Mouse (Mus musculus): ENCODE results near the gene Gm8011.
"Not testable (repeated sequence)": the region's sequence is repeated elsewhere in the genome, so short reads cannot be mapped to it uniquely, and the experiment has no call there.

Gm8011 gene

GRCm38 (mm10) chr14:42463581-42463980 is at the start of gene Gm8011:
Gm8011 (plus strand) TSS chr14:42463881.
- DNase-seq (ENCODE audit: low spot score) = not testable (repeated sequence)

- DNase-seq (ENCODE audit: low spot score) = not testable (repeated sequence)
These were observed 24.1 kb upstream of the Gm8011 start, which contains the start of gene Gm8005 for GRCm38 (mm10) chr14:42439573-42439972. Gm8005 (minus strand) TSS chr14:42439673.

DNA sequence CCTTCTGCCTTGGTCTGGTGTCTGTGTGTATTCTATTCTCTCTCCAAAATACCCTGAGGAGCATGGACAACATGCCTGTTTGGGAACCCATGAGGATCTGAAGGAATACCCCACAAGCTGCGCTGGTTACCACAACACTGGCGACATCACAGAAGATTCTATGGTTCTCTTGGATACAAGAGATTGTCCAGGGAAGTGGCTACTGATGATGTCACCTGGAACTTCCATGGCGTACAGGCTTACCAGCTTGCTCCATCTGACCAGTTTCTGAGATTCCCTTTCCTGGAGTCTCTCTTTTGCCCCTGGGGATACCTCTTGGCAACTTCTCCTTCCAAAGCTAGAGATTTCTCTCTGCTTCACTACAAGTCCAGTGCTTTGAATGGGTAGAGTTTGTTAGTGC is 38.6 kb downstream of the Gm8011 start, which contains the start of gene Gm8020:
Gene Gm8020 (minus strand): TSS at position 101 of the 400 bp plus-strand sequence.
- DNase-seq (ENCODE audit: low spot score) = not testable (repeated sequence)

All from urinary bladder, postnatal 10 days (tissue).